Mouse (Mus musculus) heart, embryonic 10.5 days (tissue): ENCODE measurements at regions not wholly inside any gene's neighbourhood (a gene's known extent, or its start where the extent isn't known, plus 50 kb on each side); places are given as distances from the start of the nearest gene placed in this dataset.

ENCODE experiments used
- DNase-seq: peaks from one replicate; pipeline ENCODE4 v3.0.0-alpha.2; 2017; ENCODE audit warnings: low spot score
- H3K27ac ChIP-seq: fragments of 300-500 bp; sonication (generic); 2 replicates; pipeline ENCODE4 v1.5.1; 2016; ENCODE audit warnings: mild to moderate bottlenecking
- H3K27me3 ChIP-seq: fragments of 300-500 bp; sonication (generic); 2 replicates; pipeline ENCODE4 v1.6.1; 2016; ENCODE audit warnings: mild to moderate bottlenecking; ENCODE audit not compliant: poor library complexity, insufficient read depth, severe bottlenecking
- H3K36me3 ChIP-seq: fragments of 300-500 bp; sonication (generic); 2 replicates; pipeline ENCODE4 v1.6.1; 2016; ENCODE audit warnings: mild to moderate bottlenecking, moderate library complexity
- H3K4me1 ChIP-seq: fragments of 300-500 bp; sonication (generic); 2 replicates; pipeline ENCODE4 v1.6.1; 2016; ENCODE audit warnings: mild to moderate bottlenecking
- H3K4me3 ChIP-seq: fragments of 300-500 bp; sonication (generic); 2 replicates; pipeline ENCODE4 v1.5.1; 2016; ENCODE audit warnings: mild to moderate bottlenecking, moderate library complexity
- H3K9me3 ChIP-seq: fragments of 300-500 bp; sonication (generic); 2 replicates; pipeline ENCODE4 v1.6.1; 2016; ENCODE audit warnings: mild to moderate bottlenecking, moderate library complexity
- WGBS: fragments of 180-500 bp; shearing (Covaris S2); methylation state at CpG from one replicate; pipeline ENCODE4 v1.1.7; 2016; 5-methylcytosine and 5-hydroxymethylcytosine counted together

GRCm38 (mm10) chr10:9252120-9252940 lies 366.5 kb upstream of the Sash1 start:
- WGBS, result 60% methylated on average over 7 of the region's 7 CpGs
- no peaks in the 10 kb centered on the region for H3K27me3 ChIP-seq
- no peak overlapping the region for H3K27ac ChIP-seq
- H3K4me1 ChIP-seq, result no peaks in the 10 kb centered on the region
- no peak overlapping the region for H3K4me3 ChIP-seq
- no peak for DNase-seq
- no peaks in the 10 kb centered on the region for H3K9me3 ChIP-seq
- no peaks in the 10 kb centered on the region for H3K36me3 ChIP-seq

DNA sequence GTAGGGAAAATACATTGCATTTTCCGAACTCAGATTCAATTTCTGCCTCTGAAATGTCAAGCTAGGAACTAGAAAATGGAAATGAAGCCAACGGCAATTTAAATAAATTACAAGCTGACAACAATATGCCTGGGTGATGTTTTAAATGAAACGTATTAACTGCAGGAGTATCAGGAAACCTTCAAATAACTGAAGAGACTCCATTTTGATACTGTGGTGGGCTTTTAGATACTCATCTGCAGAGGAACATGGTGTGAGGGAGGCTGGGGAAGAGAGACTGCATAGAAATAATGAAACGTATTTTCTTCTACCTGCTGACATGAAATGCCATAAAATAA lies 357.4 kb upstream of the Sash1 start:
- Histone ChIP-seq H3K9me3 (no peaks in the 10 kb centered on the region), H3K4me1 (peaks cover 8% of the 10 kb centered on the region; the same call in 1 of the 2 replicates), H3K27me3 (no peaks in the 10 kb centered on the region), H3K36me3 (no peaks in the 10 kb centered on the region), H3K27ac (no peak overlapping the region), H3K4me3 (no peak overlapping the region)
- no peak for DNase-seq
- 77% methylated on average over 4 of the region's 4 CpGs for WGBS

DNA sequence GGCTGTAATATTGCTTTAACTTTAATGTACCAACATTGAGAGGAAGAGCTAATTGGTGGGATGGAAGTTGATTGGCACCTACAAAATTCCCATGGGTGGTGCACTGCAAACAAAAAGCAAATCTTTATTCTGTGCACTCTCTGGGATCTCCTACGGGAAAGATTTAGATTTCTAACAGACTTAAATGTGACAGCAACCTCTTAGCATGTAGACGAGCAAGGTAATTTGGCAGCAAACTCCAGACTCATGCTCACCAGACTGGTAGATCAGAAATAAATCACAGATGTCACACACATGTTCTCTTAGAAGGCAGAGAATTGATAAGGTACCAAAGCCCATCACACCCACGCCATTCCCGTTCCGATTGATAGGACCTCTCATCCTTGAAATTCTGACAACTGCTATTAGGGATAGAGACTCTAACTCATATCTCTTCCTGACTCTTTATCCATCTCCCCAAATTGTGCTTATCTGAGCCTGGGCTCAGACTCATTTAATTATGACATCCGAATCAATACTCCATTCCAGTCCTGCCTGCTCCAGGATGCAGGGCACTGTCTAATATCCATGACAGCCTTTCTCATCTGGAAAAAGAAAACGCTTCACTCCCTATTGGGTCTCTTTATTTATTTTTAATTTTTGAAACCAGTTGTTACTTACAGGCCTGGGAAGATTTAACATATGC lies 356.9 kb upstream of the Sash1 start:
- Histone ChIP-seq H3K27ac (no peak overlapping the region), H3K27me3 (no peaks in the 10 kb centered on the region), H3K9me3 (no peaks in the 10 kb centered on the region), H3K36me3 (no peaks in the 10 kb centered on the region), H3K4me3 (no peak overlapping the region), H3K4me1 (peaks cover 8% of the 10 kb centered on the region; the same call in 1 of the 2 replicates)
- 70% methylated on average over 7 of the region's 7 CpGs for WGBS
- no peak for DNase-seq

DNA sequence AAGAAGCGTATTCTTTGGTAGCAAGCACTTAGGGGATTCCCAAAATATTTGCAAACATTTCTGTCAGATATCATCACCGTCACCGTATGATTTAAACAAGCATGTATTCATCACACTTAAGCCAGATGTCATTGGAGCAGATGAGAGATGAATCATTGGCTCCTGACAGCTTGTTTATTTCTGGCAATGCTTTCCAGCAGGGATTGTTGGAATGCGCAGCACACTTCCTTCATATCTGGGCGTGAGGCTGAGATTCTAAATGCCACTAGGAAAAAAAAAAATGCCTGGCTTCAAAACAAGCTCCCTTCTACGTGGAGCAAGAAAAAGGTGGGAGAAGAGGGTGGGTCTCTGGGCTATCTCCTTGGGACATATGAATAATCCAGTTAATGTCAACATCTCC lies 354.1 kb upstream of the Sash1 start:
- no peaks in the 10 kb centered on the region for H3K36me3 ChIP-seq
- no peaks in the 10 kb centered on the region for H3K9me3 ChIP-seq
- H3K27ac ChIP-seq, result no peak overlapping the region
- no peak for DNase-seq
- no peaks in the 10 kb centered on the region for H3K27me3 ChIP-seq
- WGBS, result 38% methylated on average over 6 of the region's 6 CpGs
- no peak overlapping the region for H3K4me3 ChIP-seq
- peaks cover 8% of the 10 kb centered on the region; the same call in 1 of the 2 replicates for H3K4me1 ChIP-seq

DNA sequence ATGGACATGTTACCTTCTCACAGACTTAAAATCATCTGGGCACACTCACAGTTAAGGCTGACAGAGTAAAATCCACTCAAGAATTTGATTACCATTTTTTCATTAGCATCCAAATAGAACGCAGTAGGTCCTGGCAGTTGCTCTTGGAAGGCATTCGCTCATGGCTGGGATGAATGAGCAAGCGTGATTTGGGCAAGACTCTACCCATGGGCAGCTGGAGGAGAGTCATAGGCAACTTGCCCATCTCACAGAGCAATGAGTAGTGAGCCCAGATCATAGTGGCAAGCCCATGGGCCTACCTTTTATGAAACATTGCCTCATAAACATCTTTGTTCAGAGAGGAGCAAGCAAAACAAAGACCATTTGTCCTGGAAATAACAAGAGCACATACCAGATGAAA lies 345.9 kb upstream of the Sash1 start:
- Histone ChIP-seq H3K4me1 (no peaks in the 10 kb centered on the region), H3K4me3 (no peak overlapping the region), H3K27me3 (no peaks in the 10 kb centered on the region), H3K9me3 (no peaks in the 10 kb centered on the region), H3K27ac (no peak overlapping the region), H3K36me3 (no peaks in the 10 kb centered on the region)
- no peak for DNase-seq
- 87% methylated on average over 3 of the region's 3 CpGs for WGBS

- no peaks in the 10 kb centered on the region for H3K9me3 ChIP-seq
- H3K4me3 ChIP-seq, result no peak overlapping the region
- no peaks in the 10 kb centered on the region for H3K27me3 ChIP-seq
- no peaks in the 10 kb centered on the region for H3K36me3 ChIP-seq
- H3K4me1 ChIP-seq, result no peaks in the 10 kb centered on the region
- 87% methylated on average over 11 of the region's 11 CpGs for WGBS
- DNase-seq, result no peak
- no peak overlapping the region for H3K27ac ChIP-seq
Measured at GRCm38 (mm10) chr10:9229116-9229515, 343.2 kb upstream of the Sash1 start.

DNA sequence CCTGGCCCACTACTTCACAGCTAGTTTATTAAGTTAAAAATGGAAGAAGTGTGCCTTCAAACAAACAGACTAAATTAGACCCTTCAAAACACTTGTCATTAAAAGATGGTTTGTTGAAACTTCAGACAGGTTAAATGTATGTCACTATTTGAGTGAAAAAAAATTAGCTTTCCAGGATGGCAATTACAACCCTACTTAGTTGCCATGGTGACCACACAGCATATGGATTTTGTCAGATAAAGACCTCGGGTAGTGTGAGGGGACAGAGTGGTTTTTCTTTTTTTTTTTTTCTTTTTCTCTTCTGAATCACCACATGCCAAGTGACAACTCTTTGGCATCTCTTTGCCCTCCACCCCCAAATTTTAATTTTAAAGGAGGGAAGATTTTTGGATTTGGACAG lies 341.5 kb upstream of the Sash1 start:
- Histone ChIP-seq H3K36me3 (no peaks in the 10 kb centered on the region), H3K4me1 (no peaks in the 10 kb centered on the region), H3K27me3 (no peaks in the 10 kb centered on the region), H3K4me3 (no peak overlapping the region), H3K9me3 (no peaks in the 10 kb centered on the region), H3K27ac (no peak overlapping the region)
- 15% methylated on average over 1 of the region's 1 CpGs for WGBS
- no peak for DNase-seq

- no peaks in the 10 kb centered on the region for H3K27me3 ChIP-seq
- H3K36me3 ChIP-seq, result no peaks in the 10 kb centered on the region
- no peak for DNase-seq
- no peaks in the 10 kb centered on the region for H3K9me3 ChIP-seq
- H3K27ac ChIP-seq, result peak overlapping the region; percentile 76
- 0 out of 2 replicates have a peak, but pooled peaks cover 6% of the 10 kb centered on the region for H3K4me1 ChIP-seq
- no peak overlapping the region for H3K4me3 ChIP-seq
- WGBS, result 19% methylated on average over 2 of the region's 2 CpGs
Measured at GRCm38 (mm10) chr10:9210646-9211045, 324.8 kb upstream of the Sash1 start.

GRCm38 (mm10) chr10:9204096-9204495 lies 318.2 kb upstream of the Sash1 start:
- no peaks in the 10 kb centered on the region for H3K27me3 ChIP-seq
- 85% methylated on average over 8 of the region's 8 CpGs for WGBS
- H3K27ac ChIP-seq, result no peak overlapping the region
- no peaks in the 10 kb centered on the region for H3K9me3 ChIP-seq
- 0 out of 2 replicates have a peak, but pooled peaks cover 6% of the 10 kb centered on the region for H3K4me1 ChIP-seq
- no peak for DNase-seq
- H3K36me3 ChIP-seq, result no peaks in the 10 kb centered on the region
- H3K4me3 ChIP-seq, result no peak overlapping the region

DNA sequence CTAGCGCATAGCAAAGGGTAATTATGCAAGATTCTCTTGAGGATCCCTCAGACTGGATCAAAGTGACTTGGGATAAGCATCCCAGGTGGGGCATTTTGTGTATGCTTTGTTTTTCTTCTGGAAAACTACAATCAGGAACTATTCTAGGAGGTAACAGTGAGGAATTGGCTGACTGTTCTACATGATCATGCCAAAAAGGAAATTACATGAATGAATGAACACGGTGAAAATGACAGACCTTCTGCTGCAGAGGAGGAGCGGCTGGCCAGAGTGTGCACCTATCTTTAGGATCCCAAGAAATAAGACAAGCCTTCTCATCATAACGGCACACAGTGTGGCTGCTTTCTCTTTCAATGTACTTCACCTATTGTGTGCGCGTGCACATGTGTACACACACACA lies 317.5 kb upstream of the Sash1 start:
- DNase-seq, result no peak
- Histone ChIP-seq H3K27ac (no peak overlapping the region), H3K4me1 (no peaks in the 10 kb centered on the region), H3K4me3 (no peak overlapping the region), H3K9me3 (no peaks in the 10 kb centered on the region), H3K36me3 (no peaks in the 10 kb centered on the region), H3K27me3 (no peaks in the 10 kb centered on the region)
- whole genome bisulfite sequencing, result 89% methylated on average over 6 of the region's 6 CpGs

DNA sequence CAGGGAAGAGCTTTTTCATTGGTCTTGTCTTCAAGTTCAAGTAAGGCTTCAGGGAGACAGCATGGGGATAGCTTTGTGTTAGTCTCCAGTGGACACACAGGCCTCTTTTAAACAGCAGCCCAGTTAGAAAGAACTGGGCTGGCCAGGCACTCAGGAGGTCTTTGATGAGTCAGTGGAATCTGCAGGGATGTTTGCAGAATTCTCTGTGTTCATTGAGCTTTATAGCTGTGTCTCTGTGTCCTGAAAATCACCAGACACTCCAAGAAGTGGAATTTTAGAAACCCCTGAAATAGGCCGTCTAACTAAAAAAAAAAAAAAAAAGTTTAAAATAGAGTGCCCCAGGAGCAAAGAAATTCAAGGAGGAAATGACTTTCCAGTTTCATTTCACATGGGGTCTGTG lies 317.1 kb upstream of the Sash1 start:
- 67% methylated on average over 1 of the region's 1 CpGs for WGBS
- no peaks in the 10 kb centered on the region for H3K27me3 ChIP-seq
- H3K36me3 ChIP-seq, result no peaks in the 10 kb centered on the region
- H3K27ac ChIP-seq, result no peak overlapping the region
- DNase-seq, result no peak
- no peaks in the 10 kb centered on the region for H3K4me1 ChIP-seq
- no peak overlapping the region for H3K4me3 ChIP-seq
- H3K9me3 ChIP-seq, result no peaks in the 10 kb centered on the region

DNA sequence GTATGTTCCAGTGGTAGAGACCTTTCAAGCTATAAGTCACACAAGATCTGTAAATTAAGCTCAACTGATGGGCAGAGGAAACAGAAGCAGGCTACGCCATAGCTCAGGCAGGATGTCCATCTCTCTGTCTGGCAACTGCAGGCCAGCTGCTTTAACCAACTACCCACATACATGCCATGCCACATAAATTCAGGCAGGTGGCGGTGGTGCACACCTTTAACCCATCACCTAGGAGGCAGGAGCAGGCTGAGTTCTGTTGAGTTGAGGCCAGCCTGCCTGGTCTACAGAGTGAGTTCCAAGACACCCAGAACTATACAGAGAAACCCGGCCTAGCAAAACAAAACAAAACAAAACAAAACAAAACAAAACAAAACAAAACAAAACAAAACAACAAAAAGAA lies 289.1 kb upstream of the Sash1 start:
- Histone ChIP-seq H3K9me3 (no peaks in the 10 kb centered on the region), H3K27ac (no peak overlapping the region), H3K4me3 (no peak overlapping the region), H3K4me1 (no peaks in the 10 kb centered on the region), H3K27me3 (no peaks in the 10 kb centered on the region), H3K36me3 (no peaks in the 10 kb centered on the region)
- 43% methylated on average over 3 of the region's 3 CpGs for WGBS
- DNase-seq, result peak; percentile 76

DNA sequence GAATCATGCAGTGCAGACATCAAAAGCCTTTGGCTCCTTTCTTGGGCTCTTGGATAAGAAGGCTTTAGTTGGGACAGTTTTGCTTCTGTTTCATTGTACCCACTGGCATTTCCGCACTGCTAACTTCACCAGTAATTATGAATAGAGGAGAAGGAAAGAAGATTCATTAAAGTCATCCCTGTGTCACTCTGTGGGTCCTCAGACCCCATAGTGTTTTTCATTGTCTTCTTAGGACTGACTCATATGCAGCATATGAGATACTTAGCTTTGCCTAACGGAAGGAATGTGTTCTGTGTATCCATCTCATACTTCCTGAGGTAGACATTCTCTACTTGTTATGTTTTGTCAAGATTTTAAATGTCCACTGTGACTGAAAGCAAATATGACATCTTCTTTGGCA lies 287.6 kb upstream of the Sash1 start:
- Histone ChIP-seq H3K4me1 (no peaks in the 10 kb centered on the region), H3K27me3 (no peaks in the 10 kb centered on the region), H3K36me3 (no peaks in the 10 kb centered on the region), H3K4me3 (no peak overlapping the region), H3K9me3 (no peaks in the 10 kb centered on the region), H3K27ac (no peak overlapping the region)
- WGBS, result 80% methylated on average over 2 of the region's 2 CpGs
- no peak for DNase-seq
